Comparison of ENCODE assay signal across 8 mouse cellular contexts in genomic region chr6:40436047-40436483, GRCm38 (mm10). TPM values are rescaled to one million over a fixed set of nuclear protein-coding genes. Genes with fewer than 3 reads are reported as not detected.
DNase-seq lines count a peak whose midpoint lies in the region; ATAC-seq and TF ChIP-seq lines count a peak whose summit lies in the region.

Gene E330009J07Rik (minus strand): TSS chr6:40436135.

- H3K9me3 ChIP-seq in ES-E14 (ENCODE audit: control insufficient read depth, insufficient read depth, low read depth, low read length), result no peaks in the 10 kb centered on the region
- H3K9me3 ChIP-seq in hindbrain, embryonic 11.5 days (ENCODE audit: control insufficient read depth, low read length), result no peaks in the 10 kb centered on the region

- H3K4me3 ChIP-seq in ES-E14 (ENCODE audit: insufficient read depth in 1 of 2, low read depth in 1 of 2, low read length in 2 of 2, poor library complexity in 1 of 2, severe bottlenecking in 1 of 2), result peak within 1 kb of the TSS; percentile 77 to 96
- peak within 1 kb of the TSS; percentile 62 for H3K4me3 ChIP-seq in hindbrain, embryonic 11.5 days (ENCODE audit: low read depth, low read length)

- no peaks in the 10 kb centered on the region for H3K36me3 ChIP-seq in ES-E14 (ENCODE audit: control insufficient read depth, insufficient read depth, low read length, poor library complexity, severe bottlenecking)
- H3K36me3 ChIP-seq in hindbrain, embryonic 11.5 days (ENCODE audit: control insufficient read depth, insufficient read depth, low read length), result no peaks in the 10 kb centered on the region

- DNase-seq in ES-E14 (ENCODE audit: low read depth, low spot score), result peak; percentile 20
- peak; percentile 95 for DNase-seq in cerebellum, adult 18-20 months
- DNase-seq in frontal cortex, adult 2 months (ENCODE audit: extremely low spot score in 1 of 2, low spot score in 1 of 2), result peak; percentile 57 to 80
- peak; percentile 85 for DNase-seq in hindbrain, embryonic 11.5 days (ENCODE audit: low spot score)
- peak; percentile 81 to 82 for DNase-seq in layer of hippocampus, postnatal 36 days
- peak; percentile 83 for DNase-seq in lung, postnatal 25 days (ENCODE audit: low spot score)
- DNase-seq in retina, postnatal 1 day, result peak; percentile 83
- peak; percentile 94 for DNase-seq in thymus, postnatal 4 days

- H3K27ac ChIP-seq in ES-E14 (ENCODE audit: insufficient read depth, low read depth, low read length, poor library complexity, severe bottlenecking), result no peak within 1 kb of the TSS
- peak within 1 kb of the TSS; percentile 49 for H3K27ac ChIP-seq in hindbrain, embryonic 11.5 days (ENCODE audit: low read depth, low read length)

- 1% methylated on average over 37 of the region's 38 CpGs for WGBS in hindbrain, embryonic 11.5 days

- peak within 1 kb of the TSS; percentile 76 for H3K4me2 ChIP-seq in hindbrain, embryonic 11.5 days (replicated peaks; ENCODE audit: low read depth, low read length)

- H3K4me1 ChIP-seq in ES-E14 (ENCODE audit: control insufficient read depth in 2 of 2, insufficient read depth in 2 of 2, low read length in 2 of 2, poor library complexity in 1 of 2), result no peaks in the 10 kb centered on the region
- H3K4me1 ChIP-seq in hindbrain, embryonic 11.5 days (replicated peaks; ENCODE audit: control insufficient read depth, insufficient read depth, low read length), result peaks cover 4% of the 10 kb centered on the region; the same call in 1 of the 2 replicates

- peak; percentile 95 for ATAC-seq in hindbrain, embryonic 11.5 days (ENCODE audit: low FRiP score)

- in situ Hi-C loops in ES-E14 (cut with MboI; ENCODE audit: low sequenced_read_pairs in 2 of 2, unreplicated experiment in 2 of 2), result no loop called here

- H3K27me3 ChIP-seq in hindbrain, embryonic 11.5 days (ENCODE audit: control insufficient read depth, insufficient read depth, low read length), result 0 out of 2 replicates have a peak, but pooled peaks cover 6% of the 10 kb centered on the region

- peak within 1 kb of the TSS; percentile 75 for H3K9ac ChIP-seq in ES-E14 (ENCODE audit: insufficient read depth, low read depth, low read length, poor library complexity, severe bottlenecking)
- H3K9ac ChIP-seq in hindbrain, embryonic 11.5 days (ENCODE audit: low read depth, low read length), result peak within 1 kb of the TSS; percentile 70

TF ChIP-seq in ES-E14, 5 proteins besides CTCF, POLR2A, EP300 and RAD21:
- no peak for TF ChIP-seq ZC3H11A (IDR thresholded peaks at IDR 0.05; ENCODE audit: borderline replicate concordance, low read depth, low read length)
- no peak for TF ChIP-seq HCFC1 (IDR thresholded peaks at IDR 0.05; ENCODE audit: borderline replicate concordance, insufficient read depth, low read length)
- TF ChIP-seq CHD2 (IDR thresholded peaks at IDR 0.05; ENCODE audit: low read depth, low read length), result no peak
- no peak for TF ChIP-seq ZNF384 (IDR thresholded peaks at IDR 0.05; ENCODE audit: low read depth, low read length)
- TF ChIP-seq MAFK (IDR thresholded peaks at IDR 0.05; ENCODE audit: insufficient read depth, low read depth, low read length), result no peak

RNA-seq across cellular contexts. Expression of gene E330009J07Rik, which starts in this region (rescaled TPM):
- total RNA-seq in ES-E14 (2012; rRNA removed), result 4.1 and 5.8 TPM in 2 replicates
- polyA plus RNA-seq in frontal cortex, adult 2 months (2012; rRNA removed), result 24.1 and 24.5 TPM in 2 replicates
- 14.8 and 16.8 TPM in 2 replicates for polyA plus RNA-seq in hindbrain, embryonic 11.5 days (2014; fragmentation: Nextera tagmentation; extraction: Ambion mirVana)
- total RNA-seq in layer of hippocampus, postnatal 36 days (2021), result 10 to 100 TPM; 46.2 to 48.4 TPM

Comparison
In these comparisons a context has a peak if more than half of its experiments do, and no peak if none do; other contexts are left out.
1. DNase-seq: peak in every context shown above with its lines; median percentile 95 in cerebellum, adult 18-20 months; 94 in thymus, postnatal 4 days; 85 in hindbrain, embryonic 11.5 days; 83 in lung, postnatal 25 days; 83 in retina, postnatal 1 day; 82 in layer of hippocampus, postnatal 36 days; 68 in frontal cortex, adult 2 months; 20 in ES-E14.